Mouse (Mus musculus) retina, adult 2 months (tissue): ENCODE results near the gene Tmem92.

Source experiments
- DNase-seq: peaks from one replicate; pipeline ENCODE4 v3.0.0-alpha.2; 2012; ENCODE audit warnings: low read depth, low spot score

Gene Tmem92

DNA sequence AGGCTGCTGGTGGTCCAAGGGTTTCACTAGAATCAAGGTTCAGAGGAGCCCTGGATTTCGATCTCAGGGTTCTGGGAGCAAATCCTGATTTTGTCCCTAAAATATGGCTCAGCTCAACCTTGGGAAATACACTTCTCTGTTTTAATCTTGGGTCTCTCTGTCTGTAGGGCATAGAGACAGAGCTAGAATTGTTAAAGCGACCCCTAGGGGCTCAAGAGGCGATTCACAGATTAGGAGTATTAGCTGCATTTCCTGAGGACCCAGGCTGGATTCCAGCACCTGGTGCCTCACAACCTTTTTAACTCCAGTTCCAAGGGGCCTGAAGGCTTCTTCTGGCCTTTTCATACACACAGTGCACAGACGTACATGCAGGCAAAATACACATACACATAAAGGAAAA is 52.9 kb downstream of the Tmem92 start:
- no peak for DNase-seq

DNA sequence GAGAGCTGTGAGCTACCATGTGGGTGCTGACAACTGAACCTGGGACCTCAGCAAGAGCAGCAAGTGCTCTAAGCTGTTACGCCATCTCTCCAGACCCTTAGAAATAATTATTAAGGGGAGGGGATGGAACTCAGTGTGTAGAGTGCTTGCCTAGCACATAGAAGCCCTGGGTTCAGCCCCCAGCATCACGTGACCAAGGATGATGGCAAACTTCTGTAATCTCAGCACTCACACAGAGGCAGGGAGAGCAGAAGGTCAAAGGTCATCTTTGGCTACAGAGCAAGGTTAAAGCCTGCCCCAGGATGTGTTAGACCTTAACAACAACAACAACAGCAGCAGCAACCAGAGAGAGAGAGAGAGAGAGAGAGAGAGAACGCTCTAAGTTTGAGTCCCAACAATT is 54.0 kb downstream of the Tmem92 start:
- DNase-seq = no peak

DNA sequence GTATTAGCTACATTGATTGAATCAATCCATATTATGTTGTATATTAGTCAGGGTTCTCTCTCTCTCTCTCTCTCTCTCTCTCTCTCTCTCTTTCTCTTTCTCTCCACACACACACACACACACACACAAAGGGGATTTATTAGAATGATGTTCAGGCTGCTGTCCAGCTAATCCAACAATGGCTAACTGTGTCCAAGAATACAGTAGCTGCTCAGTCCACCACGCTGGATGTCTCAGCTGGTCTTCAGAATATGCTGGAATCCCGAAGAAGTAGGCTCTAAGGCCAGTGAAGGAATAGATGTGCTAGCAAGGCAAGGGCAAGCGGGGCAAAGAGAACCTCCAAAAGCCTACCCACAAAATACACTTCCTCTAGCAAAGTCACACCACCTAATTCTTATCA is 55.2 kb downstream of the Tmem92 start:
- DNase-seq = no peak
